Mouse (Mus musculus): ENCODE data around the gene Plxnb2.

GRCm38 (mm10) chr15:89147456-89147855, 33.1 kb downstream of the Plxnb2 start:
- TF ChIP-seq CTCF (IDR thresholded peaks at IDR 0.05) (no peak), POLR2A (IDR thresholded peaks at IDR 0.05; ENCODE audit: insufficient read depth, low read depth, low read length) (no peak)

Measured in heart, adult 2 months (tissue).